Mouse (Mus musculus) forebrain, embryonic 11.5 days (tissue): ENCODE measurements around the gene Col5a3. TPM values are rescaled to one million over a fixed set of nuclear protein-coding genes. Genes with fewer than 3 reads are reported as not detected.

Source experiments
- polyA plus RNA-seq: library from polyadenylated mRNA; unstranded; fragments of >200 nt; fragmentation: Nextera tagmentation; extraction: Ambion mirVana; gene quantifications from 2 replicates; pipeline ENCODE4 v1.2.1, GENCODE M21; 2014

The Col5a3 gene
- polyA plus RNA-seq, 1 experiment from 2014 or later: 0.52 TPM

Other genes with a start within 250 kb of the Col5a3 start
- 22.2 and 24.4 TPM in 2 replicates for gene Zfp846, start 233.8 kb downstream of the Col5a3 start, polyA plus RNA-seq
- 350 and 401 TPM in 2 replicates for gene Ubl5, start 172.2 kb downstream of the Col5a3 start, polyA plus RNA-seq
- 13.1 and 14.8 TPM in 2 replicates for gene Fbxl12, start 170.3 kb downstream of the Col5a3 start, polyA plus RNA-seq
- 63.0 and 72.5 TPM in 2 replicates for gene Pin1, start 163.0 kb downstream of the Col5a3 start, polyA plus RNA-seq
- 15.4 and 19.8 TPM in 2 replicates for gene Olfm2, start 68.7 kb downstream of the Col5a3 start, polyA plus RNA-seq
- not detected in 2 replicates for gene Rdh8, start 3.4 kb upstream of the Col5a3 start, polyA plus RNA-seq
- 1.3 and 1.6 TPM in 2 replicates for gene A230050P20Rik, start 53.6 kb upstream of the Col5a3 start, polyA plus RNA-seq
- gene Angptl6, start 64.7 kb upstream of the Col5a3 start, polyA plus RNA-seq: 4.3 and 5.3 TPM in 2 replicates
- gene Ppan, start 73.1 kb upstream of the Col5a3 start, polyA plus RNA-seq: 71.2 and 75.1 TPM in 2 replicates
- 334 and 367 TPM in 2 replicates for gene Eif3g, start 83.6 kb upstream of the Col5a3 start, polyA plus RNA-seq
- gene Dnmt1, start 144.8 kb upstream of the Col5a3 start, polyA plus RNA-seq: 93.4 and 94.8 TPM in 2 replicates
- gene S1pr2, start 161.7 kb upstream of the Col5a3 start, polyA plus RNA-seq: 22.1 TPM in 2 replicates
- gene Mrpl4, start 187.7 kb upstream of the Col5a3 start, polyA plus RNA-seq: 119 and 130 TPM in 2 replicates
- 4.2 and 4.8 TPM in 2 replicates for gene Icam1, start 200.9 kb upstream of the Col5a3 start, polyA plus RNA-seq
- 5.8 and 6.2 TPM in 2 replicates for gene Icam4, start 214.3 kb upstream of the Col5a3 start, polyA plus RNA-seq
- gene Icam5, start 217.0 kb upstream of the Col5a3 start, polyA plus RNA-seq: not detected in 2 replicates